Mouse (Mus musculus): ENCODE measurements around the gene Capn7. TPM values are rescaled to one million over a fixed set of nuclear protein-coding genes. Genes with fewer than 3 reads are reported as not detected.
A peak's percentile ranks its signal among the peaks of the same experiment; 100 is the strongest.

Capn7 gene
- total RNA-seq, 2 experiments from 2014 or later, result 33.2 to 33.9 TPM

- DNase-seq, result peak in 1 of 2 experiments; percentile 28
- intact Hi-C loops (cut with DNase I), result no loop called here
Observed at GRCm38 (mm10) chr14:31393936-31394630, 57.6 kb downstream of the Capn7 start.

GRCm38 (mm10) chr14:31394822-31395532 is 58.5 kb downstream of the Capn7 start:
- intact Hi-C loops (cut with DNase I), result no loop called here
- peak in 1 of 2 experiments; percentile 10 for DNase-seq

GRCm38 (mm10) chr14:31395629-31396199 is 59.3 kb downstream of the Capn7 start:
- intact Hi-C loops (cut with DNase I), result no loop called here
- peak in 1 of 2 experiments; percentile 4 for DNase-seq

- DNase-seq, result no peak
- intact Hi-C loops (cut with DNase I), result no loop called here
Observed at GRCm38 (mm10) chr14:31396428-31396827, 60.0 kb downstream of the Capn7 start.

- intact Hi-C loops (cut with DNase I), result no loop called here
Observed at GRCm38 (mm10) chr14:31397353-31397752, 60.9 kb downstream of the Capn7 start.

GRCm38 (mm10) chr14:31397791-31398595 is 61.6 kb downstream of the Capn7 start:
- intact Hi-C loops (cut with DNase I), result no loop called here
- peak; percentile 44 to 63 for DNase-seq

More at GRCm38 (mm10) chr14:31397353-31397752, 60.9 kb downstream of the Capn7 start:
- DNase-seq, result no peak

- intact Hi-C loops (cut with DNase I), result no loop called here
- DNase-seq, result no peak
Observed at GRCm38 (mm10) chr14:31398819-31399218, 62.4 kb downstream of the Capn7 start.

- intact Hi-C loops (cut with DNase I), result no loop called here
- DNase-seq, result peak in 1 of 2 experiments; percentile 1
Observed at GRCm38 (mm10) chr14:31399271-31399670, 62.8 kb downstream of the Capn7 start.

- DNase-seq, result peak in 1 of 2 experiments; percentile 3
- intact Hi-C loops (cut with DNase I), result no loop called here
Observed at GRCm38 (mm10) chr14:31400246-31400645, 63.8 kb downstream of the Capn7 start.

GRCm38 (mm10) chr14:31400896-31401295 is 64.5 kb downstream of the Capn7 start:
- DNase-seq, result no peak
- intact Hi-C loops (cut with DNase I), result no loop called here

- intact Hi-C loops (cut with DNase I), result no loop called here
- peak in 1 of 2 experiments; percentile 8 for DNase-seq
Observed at GRCm38 (mm10) chr14:31401918-31402427, 65.5 kb downstream of the Capn7 start.

GRCm38 (mm10) chr14:31402693-31403092 is 66.3 kb downstream of the Capn7 start:
- intact Hi-C loops (cut with DNase I), result no loop called here
- DNase-seq, result no peak

- intact Hi-C loops (cut with DNase I), result no loop called here
- no peak for DNase-seq
Observed at GRCm38 (mm10) chr14:31403556-31403955, 67.1 kb downstream of the Capn7 start.

GRCm38 (mm10) chr14:31403995-31404394 is 67.6 kb downstream of the Capn7 start:
- no peak for DNase-seq
- intact Hi-C loops (cut with DNase I), result no loop called here

GRCm38 (mm10) chr14:31404663-31405062 is 68.2 kb downstream of the Capn7 start:
- no peak for DNase-seq
- intact Hi-C loops (cut with DNase I), result no loop called here

- intact Hi-C loops (cut with DNase I), result no loop called here
- no peak for DNase-seq
Observed at GRCm38 (mm10) chr14:31405652-31406051, 69.2 kb downstream of the Capn7 start.

- DNase-seq, result no peak
- intact Hi-C loops (cut with DNase I), result no loop called here
Observed at GRCm38 (mm10) chr14:31406154-31406810, 69.8 kb downstream of the Capn7 start.

- intact Hi-C loops (cut with DNase I), result no loop called here
- no peak for DNase-seq
Observed at GRCm38 (mm10) chr14:31407208-31407607, 70.8 kb downstream of the Capn7 start.

- intact Hi-C loops (cut with DNase I), result loop anchor here (2.0 kb wide), 1 partner anchor 27 kb away; no protein-coding TSS in a partner anchor
Observed at GRCm38 (mm10) chr14:31407911-31408604, 71.6 kb downstream of the Capn7 start.

More at GRCm38 (mm10) chr14:31407911-31408604, 71.6 kb downstream of the Capn7 start:
- DNase-seq, result no peak

Measured in heart, postnatal 36 days (tissue).